Mouse (Mus musculus) embryonic facial prominence, embryonic 11.5 days (tissue): ENCODE measurements around the gene Enho. TPM values are rescaled to one million over a fixed set of nuclear protein-coding genes. Genes with fewer than 3 reads are reported as not detected.
A peak's percentile ranks its signal among the peaks of the same experiment; 100 is the strongest.

Source experiments
- ATAC-seq: fragments of 200-750 bp; cut with Nextera tagmentation; replicated peaks from 2 replicates; pipeline ENCODE4 v1.8.0; 2017; ENCODE audit warnings: low read depth; ENCODE audit not compliant: insufficient number of reproducible peaks, low FRiP score, low TSS enrichment
- DNase-seq: peaks from one replicate; pipeline ENCODE4 v3.0.0-alpha.2; 2015; ENCODE audit warnings: low spot score
- H3K27ac ChIP-seq: fragments of 300-500 bp; sonication (generic); replicated peaks from 2 replicates; pipeline ENCODE4 v1.5.1; 2014; ENCODE audit warnings: mild to moderate bottlenecking, low read depth, low read length, control low read depth
- H3K27me3 ChIP-seq: fragments of 300-500 bp; sonication (generic); 2 replicates; pipeline ENCODE4 v1.6.1; 2014; ENCODE audit warnings: mild to moderate bottlenecking, low read length, moderate library complexity, mixed read lengths; ENCODE audit not compliant: control insufficient read depth, insufficient read depth
- H3K36me3 ChIP-seq: fragments of 300-500 bp; sonication (generic); replicated peaks from 2 replicates; pipeline ENCODE4 v1.6.1; 2014; ENCODE audit warnings: low read depth, mild to moderate bottlenecking, low read length, moderate library complexity, mixed read lengths; ENCODE audit not compliant: control insufficient read depth, insufficient read depth
- H3K4me1 ChIP-seq: fragments of 300-500 bp; sonication (generic); 2 replicates; pipeline ENCODE4 v1.6.1; 2014; ENCODE audit warnings: low read length, mixed read lengths; ENCODE audit not compliant: control insufficient read depth, insufficient read depth
- H3K4me2 ChIP-seq: fragments of 300-500 bp; sonication (generic); 2 replicates; pipeline ENCODE4 v1.6.1; 2014; ENCODE audit warnings: low read depth, mild to moderate bottlenecking, control low read depth, low read length, moderate library complexity
- H3K4me3 ChIP-seq: fragments of 300-500 bp; sonication (generic); 2 replicates; pipeline ENCODE4 v1.5.1; 2014; ENCODE audit warnings: low read depth, low read length, control low read depth
- H3K9ac ChIP-seq: fragments of 300-500 bp; sonication (generic); replicated peaks from 2 replicates; pipeline ENCODE4 v1.6.1; 2014; ENCODE audit warnings: mild to moderate bottlenecking, control low read depth, low read length
- H3K9me3 ChIP-seq: fragments of 300-500 bp; sonication (generic); replicated peaks from 2 replicates; pipeline ENCODE4 v1.6.1; 2016; ENCODE audit warnings: mild to moderate bottlenecking, low read length, inconsistent platforms, mixed read lengths; ENCODE audit not compliant: control insufficient read depth
- WGBS: fragments of 180-500 bp; shearing (Covaris S2); extraction: QIAGEN DNeasy Blood & Tissue Kit; methylation state at CpG from one replicate; pipeline ENCODE4 v1.1.7; 2014; 5-methylcytosine and 5-hydroxymethylcytosine counted together
- polyA plus RNA-seq: library from polyadenylated mRNA; unstranded; fragments of >200 nt; fragmentation: Nextera tagmentation; extraction: Ambion mirVana; gene quantifications from 2 replicates; pipeline ENCODE4 v1.2.1, GENCODE M21; 2014

Enho gene
- polyA plus RNA-seq, 1 experiment from 2014 or later, result 19.9 TPM

GRCm38 (mm10) chr4:41606784-41607183, 33.3 kb downstream of the Enho start:
- Histone ChIP-seq H3K4me1 (no peaks in the 10 kb centered on the region), H3K9me3 (no peaks in the 10 kb centered on the region), H3K27me3 (no peaks in the 10 kb centered on the region; the same call in 1 of the 2 replicates), H3K4me2 (no peak overlapping the region), H3K36me3 (no peaks in the 10 kb centered on the region), H3K4me3 (no peak overlapping the region), H3K27ac (no peak overlapping the region), H3K9ac (no peak overlapping the region)
- WGBS, result 33% methylated on average over 4 of the region's 4 CpGs
- DNase-seq (peak; percentile 87), ATAC-seq (no peak)

GRCm38 (mm10) chr4:41604476-41605396, 35.4 kb downstream of the Enho start:
- DNase-seq (peak; percentile 43), ATAC-seq (no peak)
- Histone ChIP-seq H3K9me3 (no peaks in the 10 kb centered on the region), H3K9ac (no peak overlapping the region), H3K4me2 (no peak overlapping the region), H3K27me3 (no peaks in the 10 kb centered on the region), H3K4me1 (no peaks in the 10 kb centered on the region), H3K27ac (no peak overlapping the region), H3K36me3 (no peaks in the 10 kb centered on the region), H3K4me3 (no peak overlapping the region)
- 47% methylated on average over 8 of the region's 8 CpGs for WGBS

- Histone ChIP-seq H3K4me3 (no peak overlapping the region), H3K4me1 (no peaks in the 10 kb centered on the region), H3K27me3 (no peaks in the 10 kb centered on the region), H3K27ac (no peak overlapping the region), H3K36me3 (no peaks in the 10 kb centered on the region), H3K9me3 (no peaks in the 10 kb centered on the region), H3K9ac (no peak overlapping the region), H3K4me2 (no peak overlapping the region)
- no peak for ATAC-seq
- 43% methylated on average over 4 of the region's 4 CpGs for WGBS
- DNase-seq, result no peak
These were observed 37.3 kb downstream of the Enho start for GRCm38 (mm10) chr4:41602818-41603217.

Other genes with a start within 250 kb of the Enho start
- 8.7 and 10.1 TPM in 2 replicates for gene Kif24, start 175.4 kb downstream of the Enho start, polyA plus RNA-seq
- gene Nudt2, start 175.2 kb downstream of the Enho start, polyA plus RNA-seq, result 59.7 and 62.3 TPM in 2 replicates
- 9.7 and 11.4 TPM in 2 replicates for gene AI464131, start 137.2 kb downstream of the Enho start, polyA plus RNA-seq
- gene 1110017D15Rik, start 123.0 kb downstream of the Enho start, polyA plus RNA-seq, result 6.3 and 6.4 TPM in 2 replicates
- gene Fam219a, start 70.8 kb downstream of the Enho start, polyA plus RNA-seq, result 2.3 and 4.3 TPM in 2 replicates
- gene Dnaic1, start 70.5 kb downstream of the Enho start, polyA plus RNA-seq, result 0.21 and 1.5 TPM in 2 replicates
- gene Cntfr, start 56.8 kb upstream of the Enho start, polyA plus RNA-seq, result 8.8 and 9.8 TPM in 2 replicates
- 199 and 201 TPM in 2 replicates for gene Il11ra1, start 59.7 kb upstream of the Enho start, polyA plus RNA-seq
- 89.4 and 101 TPM in 2 replicates for gene Rpp25l, start 73.2 kb upstream of the Enho start, polyA plus RNA-seq
- 119 and 128 TPM in 2 replicates for gene Dctn3, start 82.8 kb upstream of the Enho start, polyA plus RNA-seq
- 0.42 TPM in 1 of 2 replicates, not detected in the other for gene Arid3c, start 90.8 kb upstream of the Enho start, polyA plus RNA-seq
- 35.1 and 37.5 TPM in 2 replicates for gene Galt, start 114.9 kb upstream of the Enho start, polyA plus RNA-seq
- gene Sigmar1, start 115.8 kb upstream of the Enho start, polyA plus RNA-seq, result 73.4 and 83.8 TPM in 2 replicates
- gene Ccl27a, start 133.9 kb upstream of the Enho start, polyA plus RNA-seq, result 47.7 and 49.3 TPM in 2 replicates